Mouse (Mus musculus) small intestine, adult 2 months (tissue): ENCODE results near the gene Coq4.

Source experiments
- CTCF ChIP-seq: fragments of 200-500 bp; IDR thresholded peaks from 2 replicates; pipeline ENCODE4 v1.5.1; 2012; ENCODE audit warnings: low read depth, mild to moderate bottlenecking, control low read depth, inconsistent platforms, low read length, moderate library complexity, mixed read lengths; ENCODE audit not compliant: insufficient replicate concordance, insufficient read length; ENCODE audit errors: extremely low read depth
- POLR2A ChIP-seq: fragments of 200-500 bp; IDR thresholded peaks from 2 replicates; pipeline ENCODE4 v1.6.1; 2012; ENCODE audit warnings: low read depth, mild to moderate bottlenecking, control low read depth, inconsistent platforms, low read length, moderate library complexity

GRCm38 (mm10) chr2:29767976-29768709 lies 19.1 kb upstream of the Coq4 start:
- TF ChIP-seq CTCF (no peak), POLR2A (no peak)
